Mouse (Mus musculus) lung, embryonic 16.5 days (tissue): ENCODE results near the gene Sfxn2. TPM values are rescaled to one million over a fixed set of nuclear protein-coding genes. Genes with fewer than 3 reads are reported as not detected.

Source experiments
- ATAC-seq: fragments of 200-750 bp; cut with Nextera tagmentation; 2 replicates; pipeline ENCODE4 v1.8.0; 2017; ENCODE audit warnings: low read depth, mild to moderate bottlenecking, moderate library complexity
- H3K27ac ChIP-seq: fragments of 300-500 bp; sonication (generic); 2 replicates; pipeline ENCODE4 v1.5.1; 2014; ENCODE audit warnings: mild to moderate bottlenecking, control low read depth, low read length
- H3K27me3 ChIP-seq: fragments of 300-500 bp; sonication (generic); 2 replicates; pipeline ENCODE4 v1.6.1; 2014; ENCODE audit warnings: low read depth, low read length, mixed read lengths; ENCODE audit not compliant: control insufficient read depth, insufficient read depth
- H3K36me3 ChIP-seq: fragments of 300-500 bp; sonication (generic); 2 replicates; pipeline ENCODE4 v1.6.1; 2014; ENCODE audit warnings: low read length; ENCODE audit not compliant: control insufficient read depth, insufficient read depth
- H3K4me1 ChIP-seq: fragments of 300-500 bp; sonication (generic); replicated peaks from 2 replicates; pipeline ENCODE4 v1.6.1; 2014; ENCODE audit warnings: low read length, mixed read lengths; ENCODE audit not compliant: control insufficient read depth, insufficient read depth
- H3K4me2 ChIP-seq: fragments of 300-500 bp; sonication (generic); 2 replicates; pipeline ENCODE4 v1.6.1; 2014; ENCODE audit warnings: low read depth, low read length, control low read depth
- H3K4me3 ChIP-seq: fragments of 300-500 bp; sonication (generic); 2 replicates; pipeline ENCODE4 v1.5.1; 2014; ENCODE audit warnings: mild to moderate bottlenecking, low read length, control low read depth
- H3K9ac ChIP-seq: fragments of 300-500 bp; sonication (generic); 2 replicates; pipeline ENCODE4 v1.6.1; 2014; ENCODE audit warnings: low read length, control low read depth
- H3K9me3 ChIP-seq: fragments of 300-500 bp; sonication (generic); 2 replicates; pipeline ENCODE4 v1.6.1; 2016; ENCODE audit warnings: low read length; ENCODE audit not compliant: control insufficient read depth
- WGBS: fragments of 180-500 bp; shearing (Covaris S2); extraction: QIAGEN DNeasy Blood & Tissue Kit; methylation state at CpG from one replicate; pipeline ENCODE4 v1.1.7; 2014; 5-methylcytosine and 5-hydroxymethylcytosine counted together
- polyA plus RNA-seq: library from polyadenylated mRNA; unstranded; fragments of >200 nt; fragmentation: Nextera tagmentation; extraction: Ambion mirVana; gene quantifications from 2 replicates; pipeline ENCODE4 v1.2.1, GENCODE M21; 2015

The Sfxn2 gene
- polyA plus RNA-seq, 1 experiment from 2014 or later, result 24.6 TPM

DNA sequence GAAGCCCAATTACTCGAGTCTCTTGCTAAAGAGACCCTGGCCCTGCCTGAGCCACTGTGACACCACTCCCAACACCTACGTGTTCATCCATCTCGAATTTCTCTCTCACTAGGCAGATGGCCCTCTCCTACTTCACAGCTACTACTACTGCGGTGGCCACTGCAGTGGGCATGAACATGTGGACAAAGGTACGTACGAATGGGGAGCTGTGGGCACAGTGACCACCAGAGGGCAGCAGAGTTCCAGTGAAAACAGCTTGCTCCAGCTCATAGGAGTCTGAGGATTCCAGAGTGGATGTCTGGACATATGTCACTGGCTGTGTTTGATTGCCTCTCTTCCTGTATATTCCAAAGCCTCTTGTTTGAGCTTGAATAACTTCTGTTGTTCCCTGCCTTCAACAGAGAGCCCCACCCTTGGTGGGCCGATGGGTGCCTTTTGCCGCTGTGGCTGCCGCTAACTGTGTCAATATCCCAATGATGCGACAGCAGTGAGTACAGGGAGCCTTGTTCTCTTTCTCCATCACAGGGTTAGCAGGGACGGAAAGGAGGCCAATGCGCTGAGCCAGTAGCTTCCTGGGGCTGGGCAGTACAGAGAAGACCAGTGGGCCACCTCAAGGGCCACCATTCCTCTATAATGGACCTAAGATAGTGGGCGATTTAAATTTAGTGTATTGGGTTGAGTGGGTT lies 14.8 kb downstream of the Sfxn2 start:
- Histone ChIP-seq H3K4me3 (no peak overlapping the region), H3K9me3 (no peaks in the 10 kb centered on the region), H3K4me1 (no peaks in the 10 kb centered on the region), H3K27ac (no peak overlapping the region), H3K27me3 (no peaks in the 10 kb centered on the region), H3K9ac (no peak overlapping the region), H3K4me2 (no peak overlapping the region), H3K36me3 (peaks cover 11% of the 10 kb centered on the region)
- WGBS, result 52% methylated on average over 13 of the region's 13 CpGs
- peak; percentile 75; the same call in 1 of the 2 replicates for ATAC-seq

GRCm38 (mm10) chr19:46591575-46591974 lies 18.4 kb downstream of the Sfxn2 start:
- WGBS, result 79% methylated on average over 6 of the region's 6 CpGs
- peaks cover 19% of the 10 kb centered on the region for H3K36me3 ChIP-seq

DNA sequence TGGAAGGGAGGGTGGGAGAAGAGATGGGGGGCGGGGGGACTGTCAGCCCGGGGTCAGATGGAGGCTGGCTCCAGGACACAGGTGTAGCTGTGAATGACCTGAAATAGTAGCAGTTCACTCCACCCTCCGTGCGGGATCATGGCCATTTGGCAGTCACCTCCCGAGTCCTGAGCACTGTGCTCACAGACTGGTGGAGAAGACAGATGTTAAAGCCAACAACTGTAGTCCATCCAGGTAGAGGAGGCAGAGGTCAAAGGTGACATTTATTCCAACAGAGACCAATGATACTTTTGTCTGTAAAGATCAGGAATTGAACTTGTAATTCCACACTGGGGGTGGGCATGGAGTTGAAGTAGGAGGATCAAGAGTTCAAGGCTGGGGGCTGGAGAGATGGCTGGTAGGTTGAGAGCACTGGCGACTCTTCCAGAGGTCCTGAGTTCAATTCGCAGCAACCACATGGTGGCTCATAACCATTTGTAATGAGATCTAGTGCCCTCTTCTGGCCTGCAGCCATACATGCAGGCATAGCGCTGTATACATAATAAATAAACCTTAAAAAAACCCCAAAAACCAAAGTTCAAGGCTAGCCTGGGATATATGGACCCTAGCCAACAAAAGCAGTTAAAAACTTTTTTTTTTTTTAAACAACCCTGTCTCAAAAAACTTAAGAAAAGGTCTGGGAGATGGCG lies 19.7 kb downstream of the Sfxn2 start:
- no peak overlapping the region for H3K4me3 ChIP-seq
- no peaks in the 10 kb centered on the region for H3K4me1 ChIP-seq
- peaks cover 19% of the 10 kb centered on the region for H3K36me3 ChIP-seq
- H3K9me3 ChIP-seq, result no peaks in the 10 kb centered on the region
- H3K9ac ChIP-seq, result no peak overlapping the region
- WGBS, result 91% methylated on average over 9 of the region's 9 CpGs
- H3K27me3 ChIP-seq, result no peaks in the 10 kb centered on the region
- no peak for ATAC-seq
- H3K27ac ChIP-seq, result no peak overlapping the region
- no peak overlapping the region for H3K4me2 ChIP-seq

More at GRCm38 (mm10) chr19:46591575-46591974, 18.4 kb downstream of the Sfxn2 start:
- H3K9ac ChIP-seq, result no peak overlapping the region
- H3K4me1 ChIP-seq, result no peaks in the 10 kb centered on the region
- no peak for ATAC-seq
- no peak overlapping the region for H3K4me2 ChIP-seq
- no peaks in the 10 kb centered on the region for H3K9me3 ChIP-seq
- H3K27me3 ChIP-seq, result no peaks in the 10 kb centered on the region
- H3K4me3 ChIP-seq, result no peak overlapping the region
- H3K27ac ChIP-seq, result no peak overlapping the region

DNA sequence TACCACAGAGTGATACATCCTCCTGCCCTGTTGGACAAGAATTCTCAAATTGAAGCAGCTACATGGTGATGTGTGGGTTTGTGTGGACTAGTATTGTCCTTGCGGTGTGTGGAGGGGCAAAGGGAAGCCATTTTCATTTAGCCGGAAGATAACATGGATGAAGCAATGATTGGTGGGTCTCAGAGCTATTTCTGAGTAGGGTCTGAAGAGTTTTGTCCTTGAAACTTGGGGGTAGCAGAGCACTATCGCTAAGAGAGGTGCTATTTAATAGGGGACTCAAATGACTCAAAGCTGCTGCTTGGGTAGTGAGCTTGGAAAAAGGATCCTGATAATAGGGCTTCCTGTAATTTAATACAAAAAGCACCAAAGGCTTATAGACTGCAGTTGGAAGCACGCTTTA lies 25.0 kb downstream of the Sfxn2 start:
- H3K36me3 ChIP-seq, result peaks cover 10% of the 10 kb centered on the region

DNA sequence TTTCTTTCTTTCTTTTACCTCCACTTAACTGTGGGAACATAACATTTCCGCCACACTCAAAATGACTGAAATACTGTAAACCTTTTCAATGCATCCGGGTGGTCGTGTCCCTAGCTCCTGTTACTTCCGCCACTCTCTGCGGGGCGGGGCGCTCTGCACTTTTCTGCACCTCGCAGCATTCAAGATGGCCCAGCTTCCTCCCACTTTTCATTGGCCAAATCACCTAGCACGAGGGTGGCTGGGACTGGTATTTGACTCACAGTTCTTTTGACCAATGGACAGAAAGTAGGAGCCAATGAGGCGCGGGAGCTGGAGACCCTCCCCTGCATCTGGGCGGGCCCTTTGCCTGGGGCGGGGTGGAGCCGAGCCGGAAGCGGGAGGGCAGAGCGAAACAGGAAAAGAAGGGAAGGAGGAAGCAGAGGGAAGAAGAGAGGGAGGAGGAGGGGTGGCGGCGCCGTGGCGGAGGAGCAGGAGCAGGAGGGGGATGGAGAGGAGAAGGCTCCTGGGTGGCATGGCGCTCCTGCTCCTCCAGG lies 25.6 kb downstream of the Sfxn2 start, which contains the start of gene Wbp1l:
Gene Wbp1l (plus strand): TSS at position 365 of the 533 bp plus-strand sequence.
- peak; percentile 100 for ATAC-seq
- Histone ChIP-seq H3K36me3 (peaks cover 10% of the 10 kb centered on the region), H3K9me3 (no peaks in the 10 kb centered on the region), H3K27me3 (no peaks in the 10 kb centered on the region), H3K4me2 (peak within 1 kb of the TSS; percentile 77), H3K9ac (peak within 1 kb of the TSS; percentile 90), H3K27ac (peak within 1 kb of the TSS; percentile 75), H3K4me1 (peaks cover 9% of the 10 kb centered on the region), H3K4me3 (peak within 1 kb of the TSS; percentile 98)
- under 1% methylated on average over 20 of the region's 22 CpGs for WGBS

More for the DNA sequence above, 25.0 kb downstream of the Sfxn2 start:
- H3K27me3 ChIP-seq, result no peaks in the 10 kb centered on the region
- H3K4me1 ChIP-seq, result peaks cover 9% of the 10 kb centered on the region
- H3K9me3 ChIP-seq, result no peaks in the 10 kb centered on the region
- H3K4me3 ChIP-seq, result peak overlapping the region; percentile 16; the same call in 1 of the 2 replicates
- H3K9ac ChIP-seq, result no peak overlapping the region
- peak overlapping the region; percentile 39; the same call in 1 of the 2 replicates for H3K4me2 ChIP-seq
- WGBS, result 78% methylated on average over 4 of the region's 4 CpGs
- H3K27ac ChIP-seq, result no peak overlapping the region
- ATAC-seq, result no peak

DNA sequence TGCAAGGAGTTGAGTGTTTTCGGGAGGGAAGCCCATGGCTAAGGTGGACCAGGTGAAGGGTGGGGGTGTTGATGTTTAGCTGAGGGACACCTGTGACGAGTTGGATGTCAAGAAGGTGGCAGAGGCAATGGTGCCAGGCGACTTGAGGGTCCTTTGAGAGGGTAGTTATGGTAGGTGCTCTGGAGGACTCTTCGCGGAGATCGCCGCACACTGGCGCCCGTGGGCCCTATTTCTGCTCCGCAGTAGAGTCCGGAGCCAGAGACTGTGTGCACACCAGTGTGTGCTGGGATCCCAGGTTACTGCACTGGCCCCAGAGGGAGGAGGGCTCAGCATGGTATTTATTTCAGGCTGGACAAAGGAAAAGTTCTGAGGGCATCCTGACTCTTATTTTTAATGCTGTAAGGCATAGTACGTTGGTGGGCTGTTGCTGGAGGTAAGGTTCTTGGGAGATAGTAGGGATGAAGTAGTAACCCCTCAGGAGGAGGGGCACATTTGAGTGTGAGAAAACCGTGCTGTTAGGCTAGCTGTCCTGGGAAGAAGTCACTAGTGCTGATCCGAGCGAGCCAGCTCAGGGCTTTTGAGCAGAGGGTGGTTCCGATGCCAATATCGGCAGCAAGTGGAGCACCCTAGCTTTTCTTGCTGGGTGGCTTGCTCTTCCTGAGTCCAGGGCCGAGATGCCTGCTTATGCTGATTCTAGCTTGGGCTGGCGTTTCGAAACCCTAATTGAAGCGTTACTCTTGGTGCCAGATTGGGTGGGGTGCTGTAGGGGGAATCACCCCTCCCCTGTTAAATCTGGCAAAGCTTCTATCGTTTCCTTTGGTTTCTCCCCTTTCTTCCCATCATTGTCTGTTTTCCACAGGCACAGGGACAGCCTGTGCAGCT lies 26.5 kb downstream of the Sfxn2 start:
- Histone ChIP-seq H3K4me1 (peaks cover 9% of the 10 kb centered on the region), H3K9me3 (no peaks in the 10 kb centered on the region), H3K27me3 (no peaks in the 10 kb centered on the region), H3K4me2 (peak overlapping the region; percentile 77), H3K27ac (peak overlapping the region; percentile 75), H3K9ac (peak overlapping the region; percentile 90), H3K36me3 (peaks cover 8% of the 10 kb centered on the region), H3K4me3 (peak overlapping the region; percentile 98)
- peak; percentile 15; the same call in 1 of the 2 replicates for ATAC-seq
- WGBS, result 11% methylated on average over 22 of the region's 22 CpGs

DNA sequence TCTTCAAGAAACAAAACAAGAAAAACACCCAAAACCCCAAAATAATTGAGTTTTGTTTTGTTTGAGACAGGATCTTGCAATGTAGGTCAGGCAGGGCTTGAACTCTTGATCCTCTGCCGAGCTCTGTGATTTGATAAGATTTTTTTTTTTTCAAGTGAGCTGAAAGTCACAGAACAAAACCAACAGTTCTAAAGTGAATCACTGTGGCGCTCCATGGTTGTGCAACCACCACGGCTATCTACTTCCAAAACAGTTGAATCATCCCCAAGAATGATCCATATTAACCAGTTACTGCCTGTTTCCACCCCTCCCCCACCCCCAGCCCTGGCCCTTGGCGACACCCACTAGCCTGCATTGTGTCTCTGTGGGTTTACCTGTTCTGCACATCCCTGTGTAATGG lies 27.2 kb downstream of the Sfxn2 start:
- Histone ChIP-seq H3K27me3 (no peaks in the 10 kb centered on the region), H3K27ac (no peak overlapping the region), H3K9ac (no peak overlapping the region), H3K4me1 (peaks cover 9% of the 10 kb centered on the region), H3K4me3 (peak overlapping the region; percentile 98), H3K4me2 (peak overlapping the region; percentile 77), H3K9me3 (no peaks in the 10 kb centered on the region), H3K36me3 (0 out of 2 replicates have a peak, but pooled peaks cover 5% of the 10 kb centered on the region)
- WGBS, result 60% methylated on average over 4 of the region's 4 CpGs
- ATAC-seq, result no peak

DNA sequence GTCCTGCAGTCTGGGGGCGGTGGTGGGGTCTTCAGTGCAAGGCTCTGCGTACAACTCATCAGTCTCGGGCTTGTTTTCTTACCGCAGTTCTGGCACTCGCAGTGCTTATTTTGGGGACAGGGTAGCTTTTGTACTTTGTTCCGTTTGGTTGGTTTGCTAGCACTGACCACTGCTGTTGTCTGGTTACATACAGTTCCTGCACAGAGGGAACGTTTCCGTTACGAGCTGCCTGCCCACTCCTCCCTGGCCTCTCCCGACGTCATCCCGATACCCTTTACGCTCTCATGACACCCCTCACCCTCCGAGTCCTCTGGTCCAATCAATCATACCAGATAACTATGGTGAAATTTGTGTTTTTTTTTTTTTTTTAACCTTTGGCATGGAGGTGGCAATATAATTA lies 28.3 kb downstream of the Sfxn2 start:
- no peaks in the 10 kb centered on the region for H3K36me3 ChIP-seq
- H3K4me1 ChIP-seq, result peaks cover 9% of the 10 kb centered on the region
- no peak overlapping the region for H3K9ac ChIP-seq
- ATAC-seq, result no peak
- H3K27ac ChIP-seq, result no peak overlapping the region
- WGBS, result 71% methylated on average over 14 of the region's 14 CpGs
- H3K27me3 ChIP-seq, result no peaks in the 10 kb centered on the region
- no peak overlapping the region for H3K4me2 ChIP-seq
- no peak overlapping the region for H3K4me3 ChIP-seq
- no peaks in the 10 kb centered on the region for H3K9me3 ChIP-seq
